Mouse (Mus musculus) limb, embryonic 13.5 days (tissue): ENCODE measurements at regions not wholly inside any gene's neighbourhood (a gene's known extent, or its start where the extent isn't known, plus 50 kb on each side); places are given as distances from the start of the nearest gene placed in this dataset.

Experiments
- ATAC-seq: fragments of 200-750 bp; cut with Nextera tagmentation; 2 replicates; pipeline ENCODE4 v1.8.0; 2017; ENCODE audit warnings: low read depth, moderate number of reproducible peaks, moderate TSS enrichment; ENCODE audit not compliant: low FRiP score
- H3K27ac ChIP-seq: fragments of 300-500 bp; sonication (generic); 2 replicates; pipeline ENCODE4 v1.5.1; 2015; ENCODE audit warnings: inconsistent platforms, mild to moderate bottlenecking, moderate library complexity
- H3K27me3 ChIP-seq: fragments of 300-500 bp; sonication (generic); 2 replicates; pipeline ENCODE4 v1.6.1; 2015; ENCODE audit warnings: mild to moderate bottlenecking, inconsistent platforms
- H3K36me3 ChIP-seq: fragments of 300-500 bp; sonication (generic); 2 replicates; pipeline ENCODE4 v1.6.1; 2015; ENCODE audit warnings: inconsistent platforms, mild to moderate bottlenecking, moderate library complexity
- H3K4me1 ChIP-seq: fragments of 300-500 bp; sonication (generic); 2 replicates; pipeline ENCODE4 v1.6.1; 2015; ENCODE audit warnings: inconsistent platforms
- H3K4me2 ChIP-seq: fragments of 300-500 bp; sonication (generic); replicated peaks from 2 replicates; pipeline ENCODE4 v1.6.1; 2015; ENCODE audit warnings: inconsistent platforms, mild to moderate bottlenecking, moderate library complexity
- H3K4me3 ChIP-seq: fragments of 300-500 bp; sonication (generic); 2 replicates; pipeline ENCODE4 v1.5.1; 2015; ENCODE audit warnings: moderate library complexity, mild to moderate bottlenecking, inconsistent platforms
- H3K9ac ChIP-seq: fragments of 300-500 bp; sonication (generic); 2 replicates; pipeline ENCODE4 v1.6.1; 2015; ENCODE audit warnings: mild to moderate bottlenecking, inconsistent platforms
- H3K9me3 ChIP-seq: fragments of 300-500 bp; sonication (generic); 2 replicates; pipeline ENCODE4 v1.6.1; 2016; ENCODE audit warnings: inconsistent platforms
- WGBS: fragments of 180-500 bp; shearing (Covaris S2); methylation state at CpG from one replicate; pipeline ENCODE4 v1.1.7; 2015; 5-methylcytosine and 5-hydroxymethylcytosine counted together

DNA sequence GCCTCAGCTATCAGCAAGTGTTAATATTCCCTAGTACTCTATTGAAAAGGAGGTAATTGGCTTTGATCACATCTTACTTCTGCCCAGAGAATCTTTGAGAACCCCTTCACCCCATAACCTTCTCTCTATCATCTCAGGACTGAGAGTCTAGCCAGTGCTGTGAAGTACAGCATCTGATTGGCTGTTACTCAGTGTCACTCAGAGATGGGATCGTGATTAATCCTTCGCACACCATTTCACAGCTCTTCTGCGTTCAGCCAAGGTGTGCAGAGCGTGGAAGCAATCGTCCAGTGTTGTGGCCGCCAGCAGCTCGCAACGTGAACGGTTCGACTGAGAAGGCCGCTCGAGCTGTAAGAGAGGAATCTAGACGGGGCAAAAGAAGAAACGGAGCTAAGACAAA lies 87.9 kb upstream of the Ubl3 start:
- no peak for ATAC-seq
- H3K4me2 ChIP-seq = peak overlapping the region; percentile 34; the same call in 1 of the 2 replicates
- 32% methylated on average over 14 of the region's 14 CpGs for WGBS

DNA sequence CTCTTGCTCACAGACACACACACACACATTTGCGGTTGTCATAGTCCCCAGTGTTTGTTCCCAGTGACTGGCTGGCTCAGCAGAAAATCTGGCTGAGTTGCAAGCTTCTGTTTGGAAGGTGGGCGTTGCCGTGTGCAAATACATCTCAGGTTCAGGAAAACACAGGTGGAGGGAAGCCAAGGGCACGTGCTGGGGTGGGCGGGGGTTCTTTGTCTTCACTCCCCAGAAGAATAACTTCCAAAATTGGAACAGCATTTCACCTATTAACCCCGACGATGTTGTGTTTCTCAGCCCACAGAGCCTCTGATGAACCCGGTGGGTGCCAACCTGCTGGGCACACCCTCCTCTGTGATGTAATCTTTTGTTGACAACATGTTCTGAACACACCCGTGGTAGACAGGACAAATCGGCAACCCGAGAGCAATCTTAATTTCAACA lies 82.3 kb upstream of the Ubl3 start:
- ATAC-seq = no peak
- Histone ChIP-seq H3K9me3 (no peaks in the 10 kb centered on the region), H3K9ac (no peak overlapping the region), H3K4me2 (no peak overlapping the region), H3K4me3 (no peak overlapping the region), H3K4me1 (peaks cover 42% of the 10 kb centered on the region), H3K27me3 (no peaks in the 10 kb centered on the region; the same call in 1 of the 2 replicates), H3K36me3 (no peaks in the 10 kb centered on the region), H3K27ac (no peak overlapping the region)
- 67% methylated on average over 11 of the region's 11 CpGs for WGBS

More for the DNA sequence above, 87.9 kb upstream of the Ubl3 start:
- Histone ChIP-seq H3K4me3 (no peak overlapping the region; the same call in 1 of the 2 replicates), H3K36me3 (no peaks in the 10 kb centered on the region), H3K9me3 (no peaks in the 10 kb centered on the region), H3K9ac (no peak overlapping the region), H3K27ac (no peak overlapping the region), H3K4me1 (peaks cover 18% of the 10 kb centered on the region), H3K27me3 (no peaks in the 10 kb centered on the region; the same call in 1 of the 2 replicates)

DNA sequence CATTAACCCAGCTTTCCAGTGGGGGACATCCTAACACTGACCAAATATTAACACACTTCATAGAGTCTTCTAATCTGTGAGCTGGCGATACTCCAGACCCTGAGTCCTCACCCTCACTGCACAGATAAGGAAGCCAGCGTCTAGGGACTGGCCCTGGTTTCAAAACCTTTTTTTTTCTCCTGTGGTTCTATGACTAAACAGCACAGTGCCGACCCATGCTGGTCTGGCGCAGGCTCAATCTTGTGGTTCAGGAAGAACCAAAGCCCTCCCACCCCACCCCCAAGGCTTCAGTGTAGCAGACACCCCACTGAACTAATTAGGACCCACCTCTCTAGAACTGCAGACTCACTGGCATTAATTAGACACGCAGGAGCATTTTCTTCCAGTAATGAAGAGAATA lies 81.4 kb upstream of the Ubl3 start:
- ATAC-seq = no peak
- no peaks in the 10 kb centered on the region for H3K27me3 ChIP-seq
- H3K4me1 ChIP-seq = peaks cover 42% of the 10 kb centered on the region
- H3K9me3 ChIP-seq = no peaks in the 10 kb centered on the region
- WGBS = 51% methylated on average over 5 of the region's 5 CpGs
- H3K9ac ChIP-seq = no peak overlapping the region
- H3K4me3 ChIP-seq = no peak overlapping the region
- H3K36me3 ChIP-seq = no peaks in the 10 kb centered on the region
- no peak overlapping the region for H3K27ac ChIP-seq
- no peak overlapping the region for H3K4me2 ChIP-seq

DNA sequence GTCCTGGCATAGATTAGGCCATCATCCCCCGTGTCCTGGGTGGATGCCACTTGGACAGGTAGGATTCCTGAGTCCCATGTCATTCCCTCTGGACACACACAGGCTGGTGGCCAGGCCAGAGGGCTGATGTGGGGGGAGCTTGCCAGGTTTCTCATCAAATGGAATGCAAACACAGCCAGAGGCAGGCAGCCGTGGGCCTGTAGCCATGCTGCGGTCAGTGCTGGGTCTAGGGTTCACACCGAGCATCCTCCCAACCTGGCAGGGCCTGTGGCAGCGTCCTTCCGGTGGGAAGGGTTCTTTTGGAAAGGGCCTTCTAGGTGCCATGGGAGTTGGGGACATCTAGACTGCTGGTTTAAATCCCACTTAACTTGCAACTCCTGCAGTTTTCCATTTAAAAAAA lies 80.7 kb upstream of the Ubl3 start:
- Histone ChIP-seq H3K27ac (no peak overlapping the region), H3K36me3 (no peaks in the 10 kb centered on the region), H3K9me3 (no peaks in the 10 kb centered on the region), H3K9ac (no peak overlapping the region), H3K27me3 (no peaks in the 10 kb centered on the region), H3K4me1 (peaks cover 42% of the 10 kb centered on the region), H3K4me2 (no peak overlapping the region), H3K4me3 (no peak overlapping the region)
- ATAC-seq = no peak
- 81% methylated on average over 6 of the region's 6 CpGs for WGBS

DNA sequence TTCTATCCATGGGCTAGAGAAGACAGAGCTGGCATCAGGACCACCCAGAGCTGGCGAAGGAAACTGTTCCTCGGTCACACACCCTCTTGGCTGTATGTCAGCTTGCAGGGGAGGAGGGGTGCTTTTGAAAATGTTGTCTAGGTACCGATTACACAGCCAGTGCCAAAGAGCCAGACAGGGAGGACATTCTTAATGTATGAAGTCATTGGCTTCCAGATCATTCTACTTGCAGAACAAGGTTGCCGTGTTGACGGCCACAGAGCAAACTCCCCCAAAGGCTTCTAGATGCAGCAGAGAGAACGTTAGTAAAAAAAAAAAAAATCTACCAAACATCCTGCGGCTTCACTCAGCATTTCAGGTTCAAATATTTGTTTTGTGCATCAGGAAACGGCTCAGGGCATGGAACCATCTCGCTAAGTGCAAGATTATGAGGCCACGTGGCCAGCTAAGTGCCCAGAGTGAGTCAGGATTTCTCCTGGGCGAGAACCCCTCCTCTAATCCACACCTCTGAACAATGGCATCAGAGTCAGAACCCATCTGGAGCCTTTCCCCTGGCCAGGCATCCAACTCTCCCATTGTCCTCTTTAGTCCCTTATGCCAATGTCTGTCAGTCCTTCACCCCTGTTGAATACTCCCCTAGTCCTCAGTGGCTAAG lies 80.1 kb upstream of the Ubl3 start:
- 53% methylated on average over 11 of the region's 11 CpGs for WGBS
- no peaks in the 10 kb centered on the region for H3K27me3 ChIP-seq
- H3K4me3 ChIP-seq = no peak overlapping the region
- no peaks in the 10 kb centered on the region for H3K9me3 ChIP-seq
- no peak overlapping the region for H3K4me2 ChIP-seq
- peak; percentile 14; the same call in 1 of the 2 replicates for ATAC-seq
- no peaks in the 10 kb centered on the region for H3K36me3 ChIP-seq
- H3K27ac ChIP-seq = no peak overlapping the region
- H3K9ac ChIP-seq = no peak overlapping the region
- peaks cover 42% of the 10 kb centered on the region for H3K4me1 ChIP-seq

DNA sequence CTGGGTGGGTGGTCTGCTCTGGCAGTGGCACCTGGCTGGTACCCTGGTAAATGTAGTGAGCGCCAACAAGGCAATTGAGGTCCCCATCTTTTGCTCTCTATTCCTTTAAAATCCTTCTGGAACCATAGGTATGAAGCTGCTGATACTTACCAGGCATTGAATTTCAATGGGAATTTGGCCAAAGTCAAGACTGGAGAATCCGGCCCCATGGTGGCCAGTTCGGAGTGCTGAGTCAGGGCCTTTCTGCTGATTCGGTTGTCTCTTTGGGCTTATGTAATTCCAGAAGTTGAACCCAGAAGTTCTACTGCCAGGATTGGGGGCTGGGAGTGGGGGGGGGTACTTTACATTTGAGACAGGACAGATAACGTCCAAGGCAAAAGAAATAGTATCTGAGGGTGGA lies 79.0 kb upstream of the Ubl3 start:
- Histone ChIP-seq H3K27me3 (no peaks in the 10 kb centered on the region), H3K9ac (no peak overlapping the region), H3K36me3 (no peaks in the 10 kb centered on the region), H3K27ac (no peak overlapping the region), H3K4me1 (peaks cover 41% of the 10 kb centered on the region), H3K4me3 (no peak overlapping the region), H3K9me3 (no peaks in the 10 kb centered on the region), H3K4me2 (no peak overlapping the region)
- ATAC-seq = no peak
- WGBS = 77% methylated on average over 5 of the region's 5 CpGs

DNA sequence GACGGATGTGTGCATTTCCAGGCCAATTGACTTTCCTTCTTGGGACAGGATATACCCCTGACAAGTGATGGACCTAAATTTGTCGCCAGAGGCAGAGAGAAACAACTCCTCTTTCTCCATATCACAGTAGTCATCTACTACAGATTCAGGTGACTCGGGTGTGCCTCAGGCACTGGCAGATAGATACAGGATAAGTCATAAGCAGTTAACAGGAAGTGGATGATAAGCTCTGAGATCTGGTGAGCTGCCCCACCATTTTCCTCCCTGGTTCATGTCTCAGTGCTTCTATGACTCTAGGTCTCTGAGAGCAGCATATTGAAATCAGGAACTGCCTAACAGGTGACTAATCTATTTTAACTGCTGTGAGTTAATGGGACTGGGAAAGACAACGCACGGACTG lies 73.4 kb upstream of the Ubl3 start:
- no peak for ATAC-seq
- Histone ChIP-seq H3K9me3 (no peaks in the 10 kb centered on the region), H3K4me3 (no peak overlapping the region), H3K27ac (no peak overlapping the region), H3K36me3 (no peaks in the 10 kb centered on the region), H3K4me1 (no peaks in the 10 kb centered on the region), H3K4me2 (no peak overlapping the region), H3K9ac (no peak overlapping the region), H3K27me3 (no peaks in the 10 kb centered on the region)
- 84% methylated on average over 5 of the region's 5 CpGs for WGBS

DNA sequence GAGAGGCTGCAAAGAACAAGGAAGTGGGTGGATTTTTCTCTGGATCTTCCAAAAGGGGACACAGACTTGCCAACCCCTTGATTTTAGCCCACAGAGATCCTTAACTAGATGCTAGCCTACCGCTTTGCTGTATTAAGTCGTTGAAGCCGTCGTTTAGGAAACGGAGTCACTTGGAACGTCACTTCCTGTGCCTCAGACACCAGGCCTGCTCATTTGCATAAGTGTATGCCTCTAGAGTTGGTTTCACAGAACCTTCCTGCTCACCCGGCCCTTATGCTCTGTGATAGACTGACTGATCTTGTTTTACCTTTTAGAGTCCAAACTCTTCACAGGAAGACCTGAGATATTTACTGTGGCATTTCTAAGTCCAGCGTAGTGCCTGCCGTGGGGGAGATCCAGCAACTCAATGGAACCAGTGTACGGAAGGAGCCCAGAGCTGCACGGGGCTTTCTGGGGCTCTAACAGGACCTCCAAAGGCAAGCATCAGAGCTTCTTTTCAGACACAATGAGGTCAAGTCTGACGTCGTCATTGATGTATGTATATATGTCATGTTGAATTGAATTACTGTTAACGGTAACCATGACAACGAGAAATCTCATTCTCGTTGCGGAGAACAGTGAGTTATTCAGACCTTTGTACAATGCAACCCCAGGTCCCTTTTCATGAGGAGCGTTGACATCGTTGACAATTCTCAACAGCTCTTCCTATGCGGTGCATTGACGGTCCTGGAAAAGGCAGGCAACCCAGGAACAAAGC lies 72.2 kb upstream of the Ubl3 start:
- H3K9me3 ChIP-seq = no peaks in the 10 kb centered on the region
- no peak overlapping the region for H3K9ac ChIP-seq
- no peaks in the 10 kb centered on the region for H3K36me3 ChIP-seq
- no peak overlapping the region for H3K4me2 ChIP-seq
- no peak for ATAC-seq
- no peak overlapping the region for H3K27ac ChIP-seq
- H3K4me1 ChIP-seq = no peaks in the 10 kb centered on the region
- no peaks in the 10 kb centered on the region for H3K27me3 ChIP-seq
- H3K4me3 ChIP-seq = no peak overlapping the region
- WGBS = 81% methylated on average over 21 of the region's 21 CpGs

DNA sequence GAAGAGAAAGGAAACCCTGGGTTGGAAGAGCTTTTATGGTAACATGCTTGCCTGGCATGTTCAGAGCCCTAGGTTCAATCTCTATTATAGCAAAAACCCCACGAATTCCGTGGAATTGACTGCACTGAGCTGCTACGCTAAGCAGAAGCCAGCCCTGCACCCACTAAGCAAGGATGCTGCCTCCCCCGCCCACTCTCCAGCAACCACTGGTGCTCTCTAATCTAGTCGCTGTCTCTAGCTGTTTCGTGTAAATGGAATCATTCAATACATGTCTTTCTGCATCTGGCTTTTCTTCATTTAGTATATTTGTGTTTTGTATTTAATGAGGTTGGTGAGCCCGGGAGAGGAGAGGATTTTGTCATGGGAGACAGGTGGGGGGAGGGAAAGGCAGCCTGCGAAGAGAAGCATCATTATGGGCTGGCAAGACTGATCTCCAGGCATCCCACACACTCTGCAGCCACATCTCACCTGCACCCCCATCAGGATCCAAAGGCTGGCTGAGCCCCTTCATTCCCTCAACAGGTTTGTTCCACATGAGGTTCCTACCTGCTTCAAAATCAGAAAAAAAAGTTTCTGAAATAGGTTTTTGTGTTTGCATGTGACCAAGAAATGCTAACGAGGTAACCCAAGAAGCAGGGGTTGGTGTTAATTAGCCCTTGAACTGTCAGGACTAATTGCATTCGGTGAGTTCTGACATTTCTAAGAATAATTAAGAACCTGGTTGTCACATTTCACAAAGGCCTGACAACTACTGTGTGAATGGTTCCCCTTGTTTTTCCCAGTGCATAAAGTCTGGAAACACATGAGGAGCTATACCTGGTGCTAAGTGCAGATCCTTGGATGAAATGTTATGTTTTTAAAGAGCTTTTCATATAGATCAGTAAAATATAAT lies 68.6 kb upstream of the Ubl3 start:
- Histone ChIP-seq H3K36me3 (no peaks in the 10 kb centered on the region), H3K9ac (no peak overlapping the region), H3K4me2 (no peak overlapping the region), H3K27me3 (no peaks in the 10 kb centered on the region), H3K9me3 (peaks cover 8% of the 10 kb centered on the region), H3K4me3 (no peak overlapping the region), H3K4me1 (peaks cover 5% of the 10 kb centered on the region), H3K27ac (no peak overlapping the region)
- WGBS = 32% methylated on average over 10 of the region's 10 CpGs
- no peak for ATAC-seq

DNA sequence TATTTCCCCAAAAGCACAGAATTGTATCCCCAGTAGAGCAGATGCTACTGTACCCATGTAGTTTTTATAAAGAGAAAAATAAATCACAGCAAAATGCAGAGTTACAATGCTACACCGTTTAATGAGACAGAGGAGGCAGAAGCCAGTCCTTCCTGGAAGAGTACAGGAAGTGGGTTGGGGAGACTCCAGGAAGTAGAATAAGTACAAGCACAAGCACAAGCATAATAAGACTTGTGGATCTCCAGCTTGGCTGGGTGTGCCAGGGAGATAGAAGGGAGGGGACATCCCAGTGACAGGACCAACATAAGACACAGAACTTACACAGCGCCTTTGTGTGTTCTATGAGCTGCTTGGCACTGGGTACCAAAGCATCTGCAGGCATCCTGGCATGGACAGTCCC lies 67.3 kb upstream of the Ubl3 start:
- Histone ChIP-seq H3K36me3 (no peaks in the 10 kb centered on the region), H3K9ac (no peak overlapping the region), H3K4me1 (peaks cover 11% of the 10 kb centered on the region), H3K4me3 (no peak overlapping the region), H3K9me3 (peaks cover 8% of the 10 kb centered on the region), H3K27me3 (no peaks in the 10 kb centered on the region), H3K4me2 (no peak overlapping the region), H3K27ac (no peak overlapping the region)
- WGBS = 84% methylated on average over 2 of the region's 2 CpGs
- no peak for ATAC-seq

DNA sequence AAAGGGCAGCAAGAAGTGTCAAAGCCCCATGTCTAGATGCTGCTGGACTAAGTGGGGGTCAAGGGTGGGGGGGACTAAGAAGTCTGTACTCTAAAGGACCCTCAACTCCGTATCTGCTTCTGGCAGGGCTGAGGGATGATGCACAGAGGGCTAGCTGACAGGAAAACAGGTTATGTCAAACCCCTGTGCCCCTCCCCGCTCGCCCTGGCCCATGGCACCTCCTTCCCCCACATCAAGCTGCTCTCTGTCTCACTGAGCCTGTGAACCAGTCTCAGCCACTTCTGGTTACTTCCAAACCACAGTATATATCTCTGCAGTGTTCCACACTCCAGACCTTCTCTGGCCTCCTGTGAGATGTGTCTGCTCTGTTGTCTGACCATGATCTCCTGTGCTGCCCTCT lies 63.8 kb upstream of the Ubl3 start:
- Histone ChIP-seq H3K4me2 (no peak overlapping the region), H3K9me3 (peaks cover 8% of the 10 kb centered on the region), H3K27ac (no peak overlapping the region; the same call in 1 of the 2 replicates), H3K4me1 (peaks cover 11% of the 10 kb centered on the region), H3K27me3 (no peaks in the 10 kb centered on the region), H3K4me3 (no peak overlapping the region), H3K9ac (0 out of 2 replicates have a peak overlapping the region, but pooled peaks have one; percentile 25), H3K36me3 (no peaks in the 10 kb centered on the region)
- peak; percentile 22; the same call in 1 of the 2 replicates for ATAC-seq
- 83% methylated on average over 3 of the region's 3 CpGs for WGBS
